Mouse (Mus musculus) left cerebral cortex, adult 6 months (tissue): ENCODE results near the gene Slc48a1. TPM values are rescaled to one million over a fixed set of nuclear protein-coding genes. Genes with fewer than 3 reads are reported as not detected.

ENCODE experiments used
- long read RNA-seq, 2 experiments: library from polyadenylated mRNA; unstranded; transcript quantifications; one replicate each; pipeline ENCODE4 v2.0.0; 2019 to 2020
- polyA plus RNA-seq: library from polyadenylated mRNA; unstranded; fragments of <200 nt; fragmentation: Nextera tagmentation; gene quantifications from 2 replicates; pipeline ENCODE4 v1.2.3, GENCODE M21; 2021

Slc48a1 gene
- 278 and 297 TPM in 2 replicates for polyA plus RNA-seq
- long read RNA-seq, experiment 1, transcript Slc48a1-201 (3 exons, 2,536 nt): major isoform, 1,601 of 1,658 reads
- long read RNA-seq, experiment 1, partial matches to known transcripts: 11 of 1,658 reads
- long read RNA-seq, experiment 1, other reads (novel, unspliced or antisense): 46 of 1,658 reads
- long read RNA-seq, experiment 2, transcript Slc48a1-201 (3 exons, 2,536 nt): major isoform, 465 of 504 reads
- long read RNA-seq, experiment 2, partial matches to known transcripts: 33 of 504 reads
- long read RNA-seq, experiment 2, other reads (novel, unspliced or antisense): 6 of 504 reads

GRCm38 (mm10) chr15:97778311-97779098 lies at the start of gene Slc48a1:
Gene Slc48a1 (plus strand): TSS chr15:97778520.

GRCm38 (mm10) chr15:97731111-97731510 lies 47.2 kb upstream of the Slc48a1 start, which contains the start of gene Endou:
Gene Endou (minus strand): TSS chr15:97731339.

GRCm38 (mm10) chr15:97767280-97768186 lies 10.8 kb upstream of the Slc48a1 start, which contains the start of gene Rapgef3:
Gene Rapgef3 (minus strand): TSS chr15:97767972.

Other genes with a start within 250 kb of the Slc48a1 start
- 25.8 and 31.2 TPM in 2 replicates for gene Rpap3, start 72.7 kb upstream of the Slc48a1 start, polyA plus RNA-seq
- gene Endou, start 47.2 kb upstream of the Slc48a1 start, polyA plus RNA-seq: 3.5 and 5.8 TPM in 2 replicates
- gene Rapgef3, start 10.5 kb upstream of the Slc48a1 start, polyA plus RNA-seq: 6.6 and 9.1 TPM in 2 replicates
- 2.2 and 3.2 TPM in 2 replicates for gene Hdac7, start 66.0 kb downstream of the Slc48a1 start, polyA plus RNA-seq
- 0.06 and 0.11 TPM in 2 replicates for gene Vdr, start 132.1 kb downstream of the Slc48a1 start, polyA plus RNA-seq
- 52.2 and 69.5 TPM in 2 replicates for gene Tmem106c, start 185.7 kb downstream of the Slc48a1 start, polyA plus RNA-seq
- gene Col2a1, start 226.2 kb downstream of the Slc48a1 start, polyA plus RNA-seq: 0.16 and 0.18 TPM in 2 replicates